Mouse (Mus musculus) layer of hippocampus, postnatal 10 days (tissue): ENCODE results near the gene Ankrd12. TPM values are rescaled to one million over a fixed set of nuclear protein-coding genes. Genes with fewer than 3 reads are reported as not detected.

ENCODE experiments used
- DNase-seq, 2 experiments: peaks; one replicate each; pipeline ENCODE4 v3.0.0; 2021; ENCODE audit warnings: low spot score in 2 of 2
- total RNA-seq, 2 experiments: library from RNA; stranded (reverse); gene quantifications; 2 replicates each; pipeline ENCODE4 v1.2.3; 2021

Ankrd12 gene
- total RNA-seq, 2 experiments from 2014 or later: 102 to 116 TPM

- DNase-seq: no peak
Measured at GRCm38 (mm10) chr17:65937671-65938070, 139.2 kb downstream of the Ankrd12 start.

GRCm38 (mm10) chr17:65933741-65934140 lies 143.1 kb downstream of the Ankrd12 start:
- no peak for DNase-seq

DNA sequence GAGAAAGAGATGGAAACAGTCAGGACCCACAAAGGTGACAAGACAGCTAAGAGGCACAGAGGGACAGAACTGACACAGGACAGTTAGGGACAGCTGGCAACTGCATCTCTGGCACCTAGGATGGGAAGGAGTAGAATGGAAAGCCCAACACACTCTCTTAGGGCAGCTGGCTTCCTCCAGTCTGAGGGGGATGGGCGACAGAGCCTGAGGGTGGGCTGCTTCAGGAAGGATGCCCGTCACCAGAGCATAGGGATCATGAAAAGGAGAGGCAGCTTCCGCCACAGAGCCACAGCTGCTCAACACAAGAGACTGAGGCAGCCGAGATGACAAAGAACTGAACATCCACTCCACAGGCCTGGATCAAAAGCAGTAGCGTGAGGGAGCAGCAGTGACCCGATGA lies 145.4 kb downstream of the Ankrd12 start:
- peak in 1 of 2 experiments; percentile 27 for DNase-seq

GRCm38 (mm10) chr17:65930960-65931359 lies 145.9 kb downstream of the Ankrd12 start:
- DNase-seq: no peak

DNA sequence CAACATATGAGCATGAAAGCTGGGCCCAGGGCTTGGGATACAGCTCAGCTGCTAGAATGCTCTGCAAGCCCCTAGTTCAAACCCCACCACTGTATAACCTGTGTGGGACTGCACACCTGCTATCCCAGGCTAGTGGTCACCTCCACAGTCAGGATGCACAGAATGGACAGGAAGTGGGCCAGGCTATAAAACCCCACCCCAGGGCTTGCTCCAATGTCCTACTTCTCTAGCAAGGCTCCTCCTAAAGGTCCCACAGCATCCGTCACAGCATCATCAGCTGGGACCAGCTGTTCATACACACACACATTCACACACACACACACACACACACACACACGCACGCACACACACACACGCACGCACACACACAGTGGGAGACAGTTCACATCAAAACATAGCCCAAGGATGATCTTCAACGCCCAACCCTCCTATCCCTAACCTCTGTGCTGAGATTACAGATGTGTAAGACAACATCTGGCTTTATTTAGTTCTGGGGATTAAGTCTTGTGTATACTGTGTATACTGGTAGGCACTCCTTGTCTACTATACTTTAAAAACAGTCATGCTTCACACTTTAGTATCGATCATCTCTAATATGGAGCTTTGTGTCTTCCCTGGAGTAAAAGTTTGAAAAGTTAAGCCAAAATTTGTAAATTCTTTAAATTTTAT lies 146.6 kb downstream of the Ankrd12 start:
- no peak for DNase-seq

- no peak for DNase-seq
Measured at GRCm38 (mm10) chr17:65929319-65929978, 147.4 kb downstream of the Ankrd12 start.

DNA sequence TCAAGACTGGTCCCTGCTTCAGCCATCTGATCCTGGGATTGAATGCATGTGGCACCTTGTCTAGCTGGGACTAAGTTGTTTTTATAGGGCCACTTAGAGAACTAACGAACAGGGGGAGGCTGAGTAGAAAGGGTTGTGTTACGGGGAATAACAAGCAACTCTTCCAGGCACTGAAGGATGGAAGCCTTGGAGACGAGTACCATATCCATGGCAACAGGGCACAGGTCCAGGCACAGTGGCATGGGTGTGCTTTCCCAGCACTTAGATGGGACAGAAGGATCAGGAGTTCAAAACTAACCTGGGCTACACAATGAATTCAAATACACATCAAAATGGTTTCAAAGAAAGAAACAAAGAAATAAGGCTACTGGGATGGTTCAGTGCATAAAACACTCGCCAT lies 149.8 kb downstream of the Ankrd12 start:
- DNase-seq: peak; percentile 70 to 71

DNA sequence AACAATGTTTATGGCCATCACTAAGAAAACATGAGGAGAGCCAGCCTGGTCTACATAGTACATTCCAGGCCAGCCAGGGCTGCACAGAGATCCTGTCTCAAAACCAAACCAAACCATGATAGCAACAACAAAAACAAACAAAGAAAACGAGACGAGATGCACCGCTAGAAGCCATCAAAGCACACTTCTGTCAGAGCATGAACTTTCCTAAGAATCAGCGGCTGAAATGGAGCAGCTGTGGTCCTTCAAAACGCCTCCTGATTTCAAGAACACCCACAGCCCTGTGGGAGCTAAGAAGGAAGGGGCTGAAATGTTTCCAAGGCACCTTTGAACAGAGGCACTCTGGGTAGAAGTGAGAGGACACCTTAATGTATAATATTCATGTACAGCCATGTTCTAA lies 152.7 kb downstream of the Ankrd12 start:
- DNase-seq: no peak

GRCm38 (mm10) chr17:65921975-65922374 lies 154.9 kb downstream of the Ankrd12 start:
- no peak for DNase-seq

DNA sequence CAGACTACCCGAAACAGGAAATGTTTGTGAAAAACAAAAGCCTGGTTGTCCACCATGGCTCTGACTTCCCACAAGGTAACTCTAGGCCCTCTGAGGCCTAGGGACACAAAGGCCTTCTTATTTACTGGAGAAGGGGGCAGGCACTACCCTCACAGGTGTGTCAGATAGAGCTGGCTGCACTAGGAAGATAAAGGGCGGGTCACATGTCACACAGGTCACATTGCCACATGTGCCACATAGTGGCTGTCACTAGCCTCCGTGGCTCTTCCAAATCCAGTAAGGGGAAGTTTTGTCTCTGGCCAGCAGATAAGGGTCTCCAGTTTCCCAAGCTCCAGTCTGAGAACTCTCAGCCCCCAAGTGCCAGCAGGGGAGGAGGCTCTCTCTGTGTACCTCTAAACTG lies 157.7 kb downstream of the Ankrd12 start:
- no peak for DNase-seq

- DNase-seq: peak; percentile 83 to 87
Measured at GRCm38 (mm10) chr17:65916135-65916668, 160.7 kb downstream of the Ankrd12 start.

Other genes with a start within 250 kb of the Ankrd12 start
- 10 to 100 TPM; 36.2 to 38.8 TPM for gene Ralbp1, start 191.3 kb downstream of the Ankrd12 start, total RNA-seq
- 10 to 100 TPM; 34.8 to 35.3 TPM for gene Twsg1, start 125.9 kb downstream of the Ankrd12 start, total RNA-seq
- 100 to 1,000 TPM; 229 to 246 TPM for gene Ndufv2, start 24.5 kb upstream of the Ankrd12 start, total RNA-seq
- gene Washc1, start 34.5 kb upstream of the Ankrd12 start, total RNA-seq: 10 to 100 TPM; 48.4 to 52.9 TPM
- 1 to 10 TPM; 4.9 to 6.9 TPM for gene Ddx11, start 46.4 kb upstream of the Ankrd12 start, total RNA-seq